Mouse (Mus musculus): ENCODE results near the gene Ndufv3. TPM values are rescaled to one million over a fixed set of nuclear protein-coding genes. Genes with fewer than 3 reads are reported as not detected.
A peak's percentile ranks its signal among the peaks of the same experiment; 100 is the strongest.
"Not testable (repeated sequence)": the region's sequence is repeated elsewhere in the genome, so short reads cannot be mapped to it uniquely, and the experiment has no call there.

The Ndufv3 gene
- total RNA-seq, 2 experiments from 2014 or later: 265 to 268 TPM

DNA sequence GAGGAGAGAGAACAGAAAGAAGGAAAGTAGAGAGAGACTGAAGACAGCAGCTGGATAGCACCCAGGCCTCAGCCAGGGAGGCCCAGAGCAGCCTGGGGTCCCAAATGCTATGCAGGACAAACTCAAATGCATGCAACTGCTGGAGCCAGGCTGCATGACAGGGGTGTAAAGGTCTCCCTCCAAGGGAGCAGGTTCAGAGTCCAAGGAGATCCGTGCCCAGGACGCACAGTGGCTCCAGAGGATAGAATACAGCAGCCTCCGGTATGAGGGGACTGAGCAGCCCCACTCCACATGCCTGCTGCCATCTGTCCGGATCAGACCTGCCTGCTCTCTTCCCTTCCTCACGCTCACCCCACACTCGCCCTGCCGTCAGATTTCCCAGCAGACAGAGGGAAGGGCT is 13.6 kb upstream of the Ndufv3 start:
- no peak for DNase-seq (ENCODE audit: low spot score in 2 of 2)
- intact Hi-C loops (cut with DNase I): no loop called here

DNA sequence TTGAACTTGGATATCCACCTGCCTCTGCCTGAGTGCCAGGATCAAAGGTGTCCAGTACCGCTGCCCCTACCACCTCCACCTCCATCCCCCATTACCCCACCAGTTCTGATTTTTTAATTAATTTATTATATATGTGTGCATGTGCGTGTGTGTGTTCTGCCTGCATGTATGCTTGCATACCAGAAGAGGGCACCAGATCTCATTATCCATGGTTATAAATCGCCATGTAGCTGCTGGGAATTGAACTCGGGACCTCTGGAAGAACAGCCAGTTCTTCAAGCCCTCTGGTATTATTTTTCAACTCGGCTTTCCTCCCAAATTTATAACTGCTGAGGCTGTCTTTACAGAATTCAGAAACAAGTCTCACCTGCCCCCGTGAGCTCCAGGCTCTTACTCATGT is 9.0 kb upstream of the Ndufv3 start:
- no peak for DNase-seq (ENCODE audit: low spot score in 2 of 2)
- intact Hi-C loops (cut with DNase I): loop anchor here (5.0 kb wide), 1 partner anchor 146 kb away; the partner anchor contains the start of gene U2af1

DNA sequence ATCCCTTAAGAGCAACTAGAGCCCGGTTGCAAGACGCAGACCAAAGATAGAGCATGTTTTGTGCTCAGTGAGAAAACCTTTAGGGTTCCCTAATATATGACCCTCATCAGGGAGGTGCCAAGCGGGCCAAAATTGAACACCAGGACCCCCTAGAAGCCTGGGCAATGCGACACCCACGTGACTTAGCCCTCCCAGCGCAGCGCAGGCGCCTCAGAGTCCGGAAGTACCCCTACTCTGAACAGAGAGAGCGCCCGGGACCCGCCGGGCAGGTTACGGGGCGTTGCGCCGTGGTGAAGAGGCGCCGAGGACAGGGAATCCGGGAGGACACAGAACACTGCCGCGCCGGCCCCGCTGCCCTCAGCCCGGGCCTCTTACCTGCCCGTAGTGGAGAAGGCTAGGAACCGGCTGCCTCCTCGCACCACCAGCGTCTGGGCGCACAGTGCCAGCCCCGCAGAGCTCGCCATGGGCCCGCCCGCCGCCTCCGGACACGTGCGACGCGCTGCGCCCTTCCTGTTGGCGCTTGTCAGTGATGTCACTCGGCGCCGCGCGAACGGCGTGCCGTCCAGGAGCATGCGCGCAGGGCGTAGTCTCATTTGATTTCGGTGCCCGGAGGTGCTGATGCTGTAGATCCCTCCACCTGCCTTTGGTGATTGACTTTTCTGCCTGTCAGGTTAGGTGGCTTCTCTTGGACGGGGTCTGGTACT is 8.0 kb upstream of the Ndufv3 start:
- intact Hi-C loops (cut with DNase I): loop anchor here (5.0 kb wide), 1 partner anchor 145 kb away; the partner anchor contains the start of gene U2af1
- peak; percentile 90 to 91 for DNase-seq (ENCODE audit: low spot score in 2 of 2)

DNA sequence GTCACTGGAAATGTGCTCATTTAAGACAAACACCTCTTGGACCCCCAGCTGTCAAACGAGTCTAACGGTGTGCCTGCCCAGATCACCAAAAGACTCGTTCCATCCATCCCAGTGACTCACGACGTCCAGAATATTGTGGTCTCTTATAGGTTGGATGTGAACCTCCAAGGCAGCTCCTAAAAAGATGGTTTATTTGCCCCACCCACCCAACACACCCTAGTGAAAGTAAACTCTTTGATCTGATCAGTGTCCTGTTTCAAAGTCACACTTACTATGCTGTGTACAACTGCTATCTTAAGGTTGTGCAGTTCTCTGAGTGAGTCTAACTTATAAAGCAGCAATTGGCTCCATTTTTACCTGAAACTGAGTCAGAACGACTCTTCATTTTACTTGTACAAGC is 7.3 kb upstream of the Ndufv3 start:
- intact Hi-C loops (cut with DNase I): loop anchor here (5.0 kb wide), 1 partner anchor 145 kb away; the partner anchor contains the start of gene U2af1
- DNase-seq (ENCODE audit: low spot score in 2 of 2): no peak

DNA sequence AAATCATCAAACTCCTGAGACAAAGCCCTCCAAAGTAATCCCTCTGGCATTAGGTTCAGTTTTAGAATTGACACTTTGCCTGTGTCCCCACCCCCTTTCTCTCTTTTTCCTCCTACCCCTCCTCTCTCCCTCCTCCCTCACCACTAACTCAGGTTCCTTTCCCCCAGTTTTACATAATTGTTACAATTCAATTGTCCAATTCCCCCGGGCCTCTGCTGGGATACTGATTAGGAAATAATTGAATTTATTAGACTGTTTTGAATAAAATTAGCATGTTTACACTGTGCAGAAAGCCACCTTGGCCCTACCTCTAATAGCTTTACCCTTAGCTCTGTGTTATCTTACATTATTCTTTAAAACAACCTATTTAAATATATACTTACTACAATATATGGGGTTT is 5.2 kb upstream of the Ndufv3 start:
- no peak for DNase-seq (ENCODE audit: low spot score in 2 of 2)
- intact Hi-C loops (cut with DNase I): loop anchor here (5.0 kb wide), 1 partner anchor 143 kb away; the partner anchor contains the start of gene U2af1

DNA sequence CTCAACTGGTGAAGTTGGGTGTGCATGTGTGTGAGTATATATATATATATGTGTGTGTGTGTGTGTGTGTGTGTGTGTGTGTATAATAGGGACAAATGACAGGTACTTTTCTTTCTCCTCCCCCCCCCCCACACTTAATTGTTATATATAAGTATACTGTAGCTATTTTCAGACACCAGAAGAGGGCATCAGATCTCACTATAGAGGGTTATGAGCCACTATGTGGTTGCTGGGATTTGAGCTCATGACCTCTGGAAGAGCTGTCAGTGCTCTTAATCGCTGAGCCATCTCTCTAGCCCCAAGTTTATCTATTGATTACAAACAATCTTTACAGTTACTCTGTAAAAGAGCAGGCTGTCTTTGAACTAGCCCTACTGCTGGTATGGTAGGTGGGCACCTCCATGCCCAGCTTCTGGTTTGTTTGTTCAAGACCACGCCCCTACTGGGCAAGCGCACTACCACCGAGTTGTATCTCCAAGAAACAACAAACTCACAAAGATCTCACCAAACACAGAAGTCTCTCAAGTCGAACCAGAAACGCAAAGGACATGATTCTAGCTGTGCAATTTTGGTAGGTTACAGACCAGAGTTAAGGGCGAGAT is 470 bp upstream of the Ndufv3 start:
- no peak for DNase-seq (ENCODE audit: low spot score in 2 of 2)
- intact Hi-C loops (cut with DNase I): no loop called here

DNA sequence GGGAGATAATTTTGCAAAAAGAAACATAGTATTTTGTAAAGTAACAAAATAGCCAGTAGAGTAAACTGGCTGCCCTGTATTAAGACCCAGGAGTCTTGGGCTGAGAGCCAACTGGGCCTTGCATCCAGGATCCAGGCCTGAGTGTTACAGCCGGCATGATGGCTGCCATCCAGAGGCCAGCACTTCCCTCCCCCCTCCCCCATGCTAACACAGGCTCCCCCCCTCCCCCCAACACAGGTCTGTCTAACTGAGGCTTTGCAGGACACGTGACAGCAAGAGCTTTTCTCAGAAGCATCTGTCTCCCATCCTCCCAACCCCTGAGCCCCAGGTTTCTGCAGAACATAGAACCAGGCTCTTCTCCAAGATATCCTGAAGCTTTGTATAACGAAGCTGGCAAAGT is 980 bp downstream of the Ndufv3 start:
- DNase-seq (ENCODE audit: low spot score in 2 of 2): peak; percentile 23 to 27

DNA sequence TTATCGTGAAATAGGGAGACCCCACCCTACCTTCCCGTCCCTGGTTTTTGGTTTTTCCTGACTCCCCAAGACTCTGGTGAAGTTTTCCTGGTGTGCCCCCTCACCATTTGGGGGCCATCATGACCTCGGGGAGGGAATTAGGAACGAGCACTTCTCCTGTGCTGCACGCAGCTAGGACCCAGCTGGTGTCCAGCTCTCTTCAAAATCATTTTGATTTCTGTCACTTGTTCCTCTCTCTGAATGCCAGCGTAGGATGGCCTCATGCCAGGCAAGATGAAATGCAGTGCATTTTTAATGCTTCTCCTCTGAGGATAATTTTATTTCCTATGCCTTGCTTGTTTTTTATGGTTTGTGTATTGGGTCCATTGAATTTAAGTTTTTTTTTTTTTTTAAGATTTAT is 2.0 kb downstream of the Ndufv3 start:
- intact Hi-C loops (cut with DNase I): loop anchor here (2.0 to 10.0 kb wide), 2 partner anchors 43 to 503 kb away; partner anchors contain the start of gene Pknox1
- DNase-seq (ENCODE audit: low spot score in 2 of 2): no peak

More for the DNA sequence above, 980 bp downstream of the Ndufv3 start:
- intact Hi-C loops (cut with DNase I): loop anchor here (2.0 to 10.0 kb wide), 2 partner anchors 44 to 504 kb away; partner anchors contain the start of gene Pknox1

DNA sequence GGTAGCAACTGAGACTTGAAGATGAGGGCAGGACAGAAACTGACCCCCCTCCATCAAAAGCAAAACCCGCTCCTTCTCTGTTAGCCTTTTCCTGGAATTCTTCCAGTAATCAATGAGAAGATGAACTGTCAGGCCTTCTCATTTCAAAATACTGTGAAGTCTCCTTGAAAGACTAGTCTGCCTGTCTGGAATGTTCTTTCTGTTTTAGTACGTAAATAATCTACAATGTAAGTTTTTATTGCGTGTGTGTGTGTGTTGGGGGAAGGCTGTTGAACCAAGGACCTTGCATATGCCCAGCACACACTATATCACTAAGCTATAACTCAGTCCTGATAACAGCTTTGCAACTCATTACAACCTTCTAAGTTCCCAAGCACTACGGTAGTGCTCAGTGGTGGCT is 5.2 kb downstream of the Ndufv3 start:
- no peak for DNase-seq (ENCODE audit: low spot score in 2 of 2)
- intact Hi-C loops (cut with DNase I): loop anchor here (10.0 kb wide), 1 partner anchor 500 kb away; no protein-coding TSS in a partner anchor

DNA sequence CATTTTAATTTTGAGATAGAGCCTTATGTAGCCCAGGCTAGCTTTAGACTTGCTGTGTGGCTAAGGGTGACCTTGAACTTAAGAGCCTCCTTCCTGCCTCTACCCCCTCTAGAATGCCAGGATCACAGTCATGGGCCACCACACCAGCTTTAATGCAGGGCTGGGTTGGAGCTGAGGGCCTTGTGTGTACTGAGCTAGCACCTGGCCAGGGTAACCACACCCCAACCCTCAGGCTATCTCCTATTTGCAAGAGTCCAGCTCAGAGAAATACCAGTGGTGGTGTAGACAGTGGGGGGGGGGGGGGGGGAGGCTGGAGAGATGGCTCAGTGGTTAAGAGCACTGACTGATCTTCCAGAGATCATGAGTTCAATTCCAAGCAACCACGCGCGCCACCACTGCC is 5.9 kb downstream of the Ndufv3 start:
- no peak for DNase-seq (ENCODE audit: low spot score in 2 of 2)
- intact Hi-C loops (cut with DNase I): loop anchor here (2.0 to 10.0 kb wide), 2 partner anchors 139 to 499 kb away; no protein-coding TSS in a partner anchor

DNA sequence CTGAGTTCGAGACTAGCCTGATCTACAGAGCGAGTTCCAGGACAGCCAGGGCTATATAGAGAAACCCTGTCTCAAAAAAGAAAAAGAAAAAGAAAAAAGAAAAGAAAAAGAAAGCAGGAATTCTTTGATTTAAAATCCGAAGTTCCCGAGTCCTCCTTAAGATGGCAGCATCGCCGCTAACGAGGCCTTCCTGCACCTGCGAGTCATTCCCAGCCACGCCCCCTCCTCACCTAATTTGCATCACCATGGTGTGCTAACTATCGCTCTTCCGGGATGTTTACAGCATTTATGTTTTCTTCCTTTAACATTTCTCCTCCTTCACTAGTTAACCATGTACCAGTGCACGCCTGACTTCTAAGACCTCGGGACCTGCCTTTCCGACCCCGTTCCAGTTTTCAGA is 9.4 kb downstream of the Ndufv3 start:
- intact Hi-C loops (cut with DNase I): loop anchor here (10.0 kb wide), 1 partner anchor 495 kb away; no protein-coding TSS in a partner anchor
- DNase-seq (ENCODE audit: low spot score in 2 of 2): peak; percentile 18 to 26

DNA sequence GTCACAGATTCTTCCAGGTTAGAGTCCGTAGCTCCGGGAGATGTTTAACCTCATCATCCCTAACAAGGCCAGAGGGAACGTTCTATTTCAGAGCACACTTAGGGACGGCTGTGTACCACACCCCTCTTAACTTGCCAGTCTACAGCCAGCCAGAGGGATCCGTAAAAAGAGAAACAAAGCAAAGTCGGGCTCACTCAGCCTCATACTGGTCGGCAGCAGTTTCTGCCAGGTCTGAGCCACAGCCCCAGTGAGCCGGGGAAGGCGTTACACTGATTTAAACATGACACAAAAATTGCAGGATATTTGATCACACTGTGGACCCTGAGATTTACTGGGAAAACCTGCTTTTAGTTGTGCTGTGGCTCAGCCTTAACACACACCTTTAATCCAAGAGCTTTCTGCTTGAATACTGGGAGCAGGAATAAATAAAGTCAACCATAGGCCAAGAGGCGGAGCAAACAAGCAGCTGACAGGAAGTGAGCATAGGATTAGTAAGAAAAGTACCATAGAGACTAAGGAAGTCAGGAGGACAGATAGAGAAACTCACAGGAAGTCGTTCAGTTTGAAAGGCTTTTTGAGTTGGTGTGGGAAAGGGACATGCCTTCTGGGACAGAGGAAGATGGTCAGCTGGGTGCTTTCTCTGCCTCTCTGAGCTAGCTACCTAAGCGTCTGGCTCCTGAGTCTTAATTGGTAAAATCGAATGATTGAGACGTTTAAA is 11.7 kb downstream of the Ndufv3 start:
- no peak for DNase-seq (ENCODE audit: low spot score in 2 of 2)
- intact Hi-C loops (cut with DNase I): no loop called here

DNA sequence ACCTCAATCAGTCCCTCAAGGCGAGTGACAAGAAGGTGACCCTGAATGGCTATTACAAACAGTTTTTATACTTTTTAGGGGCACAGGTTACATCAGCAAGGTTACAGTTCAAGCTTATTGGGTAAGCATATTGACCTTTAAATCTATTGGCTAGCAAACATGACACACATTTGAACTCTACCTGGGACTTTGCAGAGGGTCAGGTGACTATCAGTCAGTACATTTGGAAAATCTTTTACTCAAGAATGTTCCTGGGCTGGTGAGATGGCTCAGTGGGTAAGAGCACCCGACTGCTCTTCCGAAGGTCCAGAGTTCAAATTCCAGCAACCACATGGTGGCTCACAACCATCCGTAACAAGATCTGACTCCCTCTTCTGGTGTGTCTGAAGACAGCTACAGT is 12.4 kb downstream of the Ndufv3 start:
- intact Hi-C loops (cut with DNase I); DNase-seq (ENCODE audit: low spot score in 2 of 2): not testable (repeated sequence)

DNA sequence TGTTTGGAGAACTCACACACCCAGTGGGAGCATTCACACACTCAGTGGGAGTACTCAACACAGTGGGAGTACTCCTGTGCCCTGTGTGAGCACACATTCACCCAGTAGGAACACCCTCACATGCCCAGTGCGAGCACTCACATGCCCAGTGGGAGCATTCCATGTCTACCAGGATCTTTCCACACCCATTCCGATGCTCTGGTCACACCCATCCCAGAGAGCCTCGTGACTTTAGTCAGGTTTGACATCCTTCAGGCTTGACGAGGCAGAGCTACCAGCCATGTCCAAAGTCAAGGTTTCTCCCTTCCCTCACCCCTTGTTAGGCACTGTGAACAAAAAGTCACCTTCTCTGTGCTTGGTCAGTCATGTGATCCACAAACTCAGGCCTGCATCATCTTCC is 15.4 kb downstream of the Ndufv3 start:
- intact Hi-C loops (cut with DNase I): no loop called here
- no peak for DNase-seq (ENCODE audit: low spot score in 2 of 2)

DNA sequence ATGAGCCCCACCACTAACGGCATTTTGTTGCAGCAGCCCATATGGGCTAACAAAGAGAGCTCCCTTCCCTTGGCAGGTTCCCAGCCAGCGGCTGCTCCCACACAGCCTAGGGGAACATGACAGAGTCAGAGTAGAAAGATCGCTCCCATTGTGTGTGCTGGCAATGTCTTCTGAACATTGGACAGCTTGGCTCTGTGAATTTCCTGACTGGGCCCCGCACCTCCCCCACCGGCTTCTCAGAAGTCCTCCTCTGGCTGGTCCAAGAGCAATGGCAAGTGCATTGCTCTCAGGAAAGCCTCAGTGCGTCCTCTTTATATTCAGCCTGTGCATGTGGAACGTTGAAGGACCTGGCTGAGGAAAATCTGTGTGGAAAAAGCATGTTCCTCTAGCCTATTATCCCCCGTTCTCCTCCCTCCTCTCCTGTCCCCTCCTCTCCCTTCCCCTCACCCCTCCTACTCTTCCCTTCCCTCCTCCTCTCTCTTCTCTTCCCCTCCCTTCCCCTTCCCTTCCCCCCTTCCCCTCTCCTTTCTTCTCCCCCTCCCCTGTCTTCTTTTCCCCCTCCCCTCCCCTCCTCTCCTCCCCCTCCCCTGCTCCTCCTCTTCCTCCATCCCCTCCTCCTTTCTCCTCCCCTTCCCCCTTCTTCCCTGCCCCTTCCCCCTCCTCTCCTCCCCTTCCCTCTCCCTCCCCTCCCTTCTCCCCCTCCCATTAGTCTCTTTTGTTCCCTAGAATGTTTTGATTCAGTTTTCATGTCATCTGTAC is 16.1 kb downstream of the Ndufv3 start:
- intact Hi-C loops (cut with DNase I): no loop called here
- peak; percentile 75 to 82 for DNase-seq (ENCODE audit: low spot score in 2 of 2)

DNA sequence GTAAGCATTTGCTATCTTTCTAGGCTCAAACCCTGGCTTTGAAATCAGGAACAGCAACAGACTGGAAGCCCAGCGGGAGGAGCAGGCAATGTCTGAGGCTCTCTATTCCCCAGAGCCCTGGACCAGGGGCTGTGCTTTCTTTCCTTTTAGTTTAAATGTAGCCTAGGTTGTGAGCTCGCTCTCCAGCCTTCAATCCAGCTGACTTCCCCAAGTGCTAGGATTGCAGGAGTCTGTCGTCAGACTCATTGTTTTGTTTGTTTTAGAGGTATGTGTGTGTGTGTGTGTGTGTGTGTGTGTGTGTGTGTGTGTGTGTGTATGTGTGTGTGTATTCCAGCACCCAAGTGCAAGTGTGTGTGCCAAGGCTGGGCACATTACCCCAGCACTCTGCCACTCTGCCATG is 20.2 kb downstream of the Ndufv3 start:
- intact Hi-C loops (cut with DNase I): no loop called here
- no peak for DNase-seq (ENCODE audit: low spot score in 2 of 2)

DNA sequence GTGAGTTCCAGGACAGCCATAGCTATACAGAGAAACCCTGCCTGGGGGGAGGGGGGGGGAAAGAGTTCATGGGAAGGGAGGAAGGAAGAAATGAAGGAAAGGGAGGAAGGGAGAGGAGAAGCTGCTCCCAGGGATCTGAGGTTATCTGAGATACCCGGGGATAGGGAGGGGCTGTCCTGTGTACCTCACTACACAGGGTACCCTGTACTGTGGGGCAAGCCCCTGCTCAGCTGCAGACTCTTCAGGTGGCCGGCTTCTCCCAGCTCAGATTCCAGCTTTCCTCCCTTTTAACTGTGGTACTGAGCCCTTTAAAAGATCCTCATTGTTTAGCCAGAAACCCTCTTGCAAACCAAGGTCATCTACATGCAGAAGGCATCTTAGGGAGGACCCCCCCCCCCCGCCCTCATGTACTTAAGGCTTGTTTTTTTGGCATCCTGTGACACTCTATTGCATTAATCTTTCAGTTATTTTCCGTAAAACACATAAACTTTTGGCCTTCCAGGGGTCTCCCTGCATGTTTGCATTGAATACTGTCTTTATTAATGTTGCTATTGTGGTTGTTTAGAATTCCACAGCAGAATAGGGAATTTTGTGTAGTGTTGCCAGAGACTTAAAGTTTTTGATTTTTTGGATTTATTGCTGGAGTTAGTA is 21.0 kb downstream of the Ndufv3 start:
- intact Hi-C loops (cut with DNase I): no loop called here
- DNase-seq (ENCODE audit: low spot score in 2 of 2): no peak

DNA sequence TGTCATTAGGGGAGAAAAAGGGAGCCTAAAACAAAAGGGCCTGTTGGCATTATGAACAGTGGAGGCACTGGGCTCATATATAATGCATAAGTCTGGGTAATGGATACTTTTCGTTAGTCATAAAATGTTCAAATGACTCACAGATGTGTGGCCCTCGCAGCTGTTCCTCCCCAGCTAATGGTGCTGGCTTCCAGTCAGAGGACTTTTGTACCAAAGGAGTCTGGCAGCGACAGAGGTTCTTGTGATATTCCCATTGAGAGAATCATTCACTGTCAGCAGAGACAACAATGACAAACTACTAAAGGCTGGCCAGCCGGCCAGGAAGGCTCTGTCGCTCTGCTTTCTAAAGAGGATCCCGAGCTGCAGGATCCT is 21.5 kb downstream of the Ndufv3 start:
- peak in 1 of 2 experiments; percentile 38 for DNase-seq (ENCODE audit: low spot score in 2 of 2)
- intact Hi-C loops (cut with DNase I): no loop called here

DNA sequence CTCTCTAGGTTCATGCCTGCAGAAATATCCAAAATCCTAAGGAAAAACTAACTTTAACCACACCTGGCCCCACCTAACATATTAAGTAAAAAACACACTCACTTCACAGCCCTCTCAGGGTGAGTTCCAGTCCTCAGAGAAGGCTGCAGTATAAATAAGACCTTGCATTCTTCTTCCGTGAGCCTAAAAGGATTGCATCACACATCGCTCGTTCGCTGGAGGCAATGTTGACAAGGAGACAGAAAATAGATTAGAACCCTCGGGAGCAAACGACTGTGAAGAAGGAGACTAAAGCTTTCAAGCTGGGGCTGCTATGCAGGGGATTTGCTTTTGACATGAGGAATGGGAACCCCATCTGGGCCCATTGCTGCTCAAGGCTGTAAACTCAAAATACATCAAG is 23.7 kb downstream of the Ndufv3 start:
- DNase-seq (ENCODE audit: low spot score in 2 of 2): no peak

More for the DNA sequence above, 23.7 kb downstream of the Ndufv3 start:
- intact Hi-C loops (cut with DNase I): loop anchor here (2.0 kb wide), 1 partner anchor 13 kb away; no protein-coding TSS in a partner anchor

Measured in left cerebral cortex, postnatal 25 days (tissue).